Mouse (Mus musculus) hindbrain, embryonic 15.5 days (tissue): Measurements from ENCODE around the gene Gm44805. TPM values are rescaled to one million over a fixed set of nuclear protein-coding genes. Genes with fewer than 3 reads are reported as not detected.

ENCODE experiments used
- ATAC-seq: fragments of 200-750 bp; cut with Nextera tagmentation; 2 replicates; pipeline ENCODE4 v1.8.0; 2017; ENCODE audit warnings: low read depth, moderate number of reproducible peaks, moderate TSS enrichment; ENCODE audit not compliant: low FRiP score
- H3K27ac ChIP-seq: fragments of 300-500 bp; sonication (generic); replicated peaks from 2 replicates; pipeline ENCODE4 v1.5.1; 2015; ENCODE audit warnings: mild to moderate bottlenecking, inconsistent platforms
- H3K27me3 ChIP-seq: fragments of 300-500 bp; sonication (generic); 2 replicates; pipeline ENCODE4 v1.6.1; 2015; ENCODE audit warnings: control low read depth, inconsistent platforms
- H3K36me3 ChIP-seq: fragments of 300-500 bp; sonication (generic); 2 replicates; pipeline ENCODE4 v1.6.1; 2015; ENCODE audit warnings: control low read depth, inconsistent platforms
- H3K4me1 ChIP-seq: fragments of 300-500 bp; sonication (generic); replicated peaks from 2 replicates; pipeline ENCODE4 v1.6.1; 2015; ENCODE audit warnings: control low read depth, inconsistent platforms
- H3K4me2 ChIP-seq: fragments of 300-500 bp; sonication (generic); 2 replicates; pipeline ENCODE4 v1.6.1; 2015; ENCODE audit warnings: moderate library complexity, mild to moderate bottlenecking, inconsistent platforms
- H3K4me3 ChIP-seq: fragments of 300-500 bp; sonication (generic); 2 replicates; pipeline ENCODE4 v1.5.1; 2015; ENCODE audit warnings: mild to moderate bottlenecking, inconsistent platforms
- H3K9ac ChIP-seq: fragments of 300-500 bp; sonication (generic); 2 replicates; pipeline ENCODE4 v1.6.1; 2015; ENCODE audit warnings: inconsistent platforms
- H3K9me3 ChIP-seq: fragments of 300-500 bp; sonication (generic); 2 replicates; pipeline ENCODE4 v1.6.1; 2016; ENCODE audit warnings: control low read depth, inconsistent platforms
- WGBS: fragments of 180-500 bp; shearing (Covaris S2); methylation state at CpG from one replicate; pipeline ENCODE4 v1.1.7; 2015; 5-methylcytosine and 5-hydroxymethylcytosine counted together
- polyA plus RNA-seq: library from polyadenylated mRNA; unstranded; fragments of >200 nt; fragmentation: Nextera tagmentation; extraction: Ambion mirVana; gene quantifications from 2 replicates; pipeline ENCODE4 v1.2.1, GENCODE M21; 2015

Gm44805 gene
- polyA plus RNA-seq, 1 experiment from 2014 or later = not detected

DNA sequence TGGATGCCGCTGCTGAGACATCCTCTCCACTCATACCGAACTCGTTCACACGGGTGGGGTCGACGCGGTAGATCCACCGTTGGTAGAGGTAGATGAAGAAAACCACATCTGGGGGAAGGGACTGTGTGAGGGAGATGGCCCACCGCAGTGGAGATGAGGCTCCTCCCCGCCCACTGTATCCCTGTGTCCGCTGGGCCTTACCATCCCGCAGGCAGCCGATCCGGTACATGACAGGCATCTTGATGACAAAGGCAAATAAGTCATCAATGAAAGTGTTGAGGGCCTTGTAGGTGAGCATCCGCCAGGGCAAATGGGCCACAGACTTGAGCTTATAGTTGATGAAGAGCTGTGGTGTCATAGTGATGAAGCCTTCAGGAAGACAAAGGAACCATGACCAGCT is 47.4 kb downstream of the Gm44805 start:
- Histone ChIP-seq H3K4me2 (no peak overlapping the region), H3K27ac (no peak overlapping the region), H3K4me3 (no peak overlapping the region), H3K9me3 (no peaks in the 10 kb centered on the region), H3K27me3 (no peaks in the 10 kb centered on the region), H3K4me1 (peaks cover 6% of the 10 kb centered on the region; the same call in 1 of the 2 replicates), H3K36me3 (peaks cover 60% of the 10 kb centered on the region), H3K9ac (no peak overlapping the region)
- no peak for ATAC-seq
- 94% methylated on average over 15 of the region's 15 CpGs for WGBS

DNA sequence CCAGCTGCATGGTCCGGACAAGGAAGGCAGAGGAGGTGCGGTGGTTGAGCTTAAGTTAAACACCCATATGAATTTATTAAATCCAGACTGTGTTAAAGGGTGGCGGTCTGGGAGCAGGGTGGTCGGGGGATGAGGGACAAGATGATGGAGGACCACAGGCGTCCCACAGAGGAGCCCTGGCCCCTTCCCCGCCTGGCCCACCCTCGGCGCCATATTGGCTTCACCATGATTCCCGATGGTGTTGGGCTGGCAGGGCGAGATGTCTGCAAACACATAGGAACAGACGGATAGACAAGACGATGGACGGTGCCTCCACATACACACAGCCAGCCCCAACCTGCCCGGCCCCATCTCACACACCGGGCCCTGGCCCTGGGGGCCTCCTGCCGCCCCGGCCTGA is 48.0 kb downstream of the Gm44805 start:
- H3K4me2 ChIP-seq = no peak overlapping the region
- H3K36me3 ChIP-seq = peaks cover 53% of the 10 kb centered on the region
- H3K27me3 ChIP-seq = no peaks in the 10 kb centered on the region
- H3K9me3 ChIP-seq = no peaks in the 10 kb centered on the region
- H3K27ac ChIP-seq = no peak overlapping the region
- no peak overlapping the region for H3K4me3 ChIP-seq
- H3K4me1 ChIP-seq = peaks cover 7% of the 10 kb centered on the region
- 94% methylated on average over 17 of the region's 17 CpGs for WGBS
- no peak overlapping the region for H3K9ac ChIP-seq
- ATAC-seq = no peak

DNA sequence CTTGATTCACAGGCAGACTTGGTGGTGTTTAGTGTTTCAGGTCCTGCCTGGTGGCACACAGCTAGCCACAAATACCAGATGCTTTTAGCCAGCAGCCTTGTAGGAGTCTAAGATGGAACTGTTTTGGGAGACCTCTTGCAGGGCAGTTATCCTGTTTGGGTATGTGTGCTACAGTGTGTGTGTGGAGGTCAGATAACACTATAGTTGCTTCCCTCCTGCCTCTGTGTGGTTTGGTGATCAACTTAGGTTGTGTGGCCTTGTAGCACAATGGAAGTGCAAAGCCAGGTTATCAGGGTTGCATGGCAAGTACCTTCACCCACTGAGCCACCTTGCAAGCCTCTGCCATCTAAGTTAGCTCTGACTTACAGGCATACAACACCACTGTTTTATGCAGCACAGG is 48.5 kb downstream of the Gm44805 start:
- Histone ChIP-seq H3K27ac (no peak overlapping the region), H3K9me3 (no peaks in the 10 kb centered on the region), H3K4me1 (peaks cover 12% of the 10 kb centered on the region), H3K4me2 (no peak overlapping the region), H3K27me3 (no peaks in the 10 kb centered on the region), H3K4me3 (no peak overlapping the region), H3K36me3 (peaks cover 48% of the 10 kb centered on the region), H3K9ac (no peak overlapping the region)
- ATAC-seq = no peak

DNA sequence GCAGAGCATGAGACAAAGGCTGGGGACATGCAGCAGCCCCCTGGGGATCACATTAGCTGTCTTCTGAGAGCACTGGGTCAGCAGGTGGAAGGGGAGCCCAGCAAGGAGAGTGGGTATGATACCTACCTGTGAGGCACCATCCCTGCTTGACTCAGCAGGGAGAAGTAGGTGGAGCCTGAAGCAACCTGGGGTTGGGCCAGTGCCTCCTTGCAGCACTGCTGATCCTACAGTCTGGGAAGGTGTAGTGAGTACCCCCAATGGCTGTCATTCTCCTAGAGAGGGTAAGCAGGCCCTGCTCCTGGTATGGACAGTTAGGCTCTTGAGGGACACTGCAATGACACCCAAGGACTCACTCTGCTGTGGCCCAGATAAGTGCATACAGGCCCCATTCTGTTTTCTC is 48.9 kb downstream of the Gm44805 start:
- Histone ChIP-seq H3K27ac (no peak overlapping the region), H3K36me3 (peaks cover 44% of the 10 kb centered on the region), H3K4me3 (no peak overlapping the region), H3K9me3 (no peaks in the 10 kb centered on the region), H3K4me1 (peaks cover 13% of the 10 kb centered on the region), H3K9ac (no peak overlapping the region), H3K27me3 (no peaks in the 10 kb centered on the region), H3K4me2 (no peak overlapping the region)
- no peak for ATAC-seq

DNA sequence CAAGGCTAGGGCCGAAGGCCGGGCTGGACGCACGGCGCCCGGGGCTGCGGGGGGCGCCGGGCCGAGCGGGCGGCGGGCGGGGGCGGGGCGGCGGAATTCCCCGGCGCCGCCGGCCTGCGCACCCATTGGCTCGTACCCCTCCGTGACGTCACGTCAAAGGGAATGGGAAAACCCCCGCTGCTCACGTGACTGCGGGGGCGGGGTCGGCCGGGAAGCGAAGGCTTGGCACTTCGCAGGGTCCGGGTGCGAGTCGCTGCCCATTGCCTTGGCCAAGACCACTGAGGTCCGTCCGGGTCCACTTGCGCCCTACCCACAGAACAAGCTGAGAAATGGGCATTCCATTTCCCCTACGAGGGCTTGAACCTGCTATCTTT is 51.9 kb downstream of the Gm44805 start, which contains the start of gene Relb:
TSS of gene Relb (minus strand) at position 78 of the 374 bp plus-strand sequence.
- H3K9me3 ChIP-seq = no peaks in the 10 kb centered on the region
- H3K36me3 ChIP-seq = peaks cover 15% of the 10 kb centered on the region
- WGBS = under 1% methylated on average over 40 of the region's 41 CpGs
- H3K4me3 ChIP-seq = peak within 1 kb of the TSS; percentile 58
- peak within 1 kb of the TSS; percentile 41 for H3K9ac ChIP-seq
- H3K27me3 ChIP-seq = no peaks in the 10 kb centered on the region
- ATAC-seq = peak; percentile 76
- peak within 1 kb of the TSS; percentile 71 for H3K27ac ChIP-seq
- H3K4me1 ChIP-seq = peaks cover 13% of the 10 kb centered on the region
- H3K4me2 ChIP-seq = peak within 1 kb of the TSS; percentile 85

DNA sequence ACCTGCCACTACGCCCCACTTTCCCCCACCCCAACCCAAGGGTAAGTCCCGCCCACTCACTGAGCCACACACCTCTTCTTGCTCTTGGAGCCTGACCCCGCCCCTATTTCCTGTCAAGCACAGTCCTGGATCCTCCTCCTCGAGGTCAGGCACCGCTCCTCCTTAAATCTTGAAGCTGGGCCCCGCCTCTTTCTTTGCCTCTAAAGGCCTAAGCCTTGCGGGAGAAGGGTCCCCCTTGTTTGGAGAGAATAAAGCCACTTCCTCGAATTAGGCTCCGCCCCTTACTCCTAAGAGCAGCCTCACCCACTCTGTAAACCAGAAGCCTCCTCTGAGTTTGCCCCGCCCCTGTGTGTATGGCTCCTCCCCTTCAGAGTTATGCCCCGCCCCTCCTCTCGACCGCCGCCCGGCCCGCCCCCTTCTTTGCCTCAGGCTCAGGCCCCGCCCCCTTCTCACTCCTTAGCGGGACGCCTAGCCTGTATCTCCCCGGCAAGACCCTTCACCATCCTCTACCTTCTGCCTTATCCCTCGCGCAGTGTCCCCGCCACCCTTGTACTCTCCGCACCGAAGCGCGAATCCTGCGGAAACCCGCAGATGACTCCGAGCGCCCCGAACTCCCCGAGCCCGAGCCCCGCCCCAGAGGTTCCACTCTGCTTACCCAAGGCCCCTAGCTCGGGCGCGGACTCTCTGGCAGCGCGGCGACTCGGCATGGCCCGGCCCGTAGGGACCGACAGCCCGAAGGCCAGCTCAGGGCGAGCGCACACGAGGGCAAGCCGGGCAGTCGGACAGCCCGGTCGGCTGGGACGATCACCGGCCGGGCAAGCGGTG is 52.5 kb downstream of the Gm44805 start:
- H3K9me3 ChIP-seq = no peaks in the 10 kb centered on the region
- H3K9ac ChIP-seq = peak overlapping the region; percentile 41
- peaks cover 13% of the 10 kb centered on the region for H3K4me1 ChIP-seq
- peaks cover 9% of the 10 kb centered on the region for H3K36me3 ChIP-seq
- under 1% methylated on average over 57 of the region's 57 CpGs for WGBS
- peak; percentile 88 for ATAC-seq
- H3K27me3 ChIP-seq = no peaks in the 10 kb centered on the region
- peak overlapping the region; percentile 58 for H3K4me3 ChIP-seq
- H3K27ac ChIP-seq = peak overlapping the region; percentile 71
- H3K4me2 ChIP-seq = peak overlapping the region; percentile 85

DNA sequence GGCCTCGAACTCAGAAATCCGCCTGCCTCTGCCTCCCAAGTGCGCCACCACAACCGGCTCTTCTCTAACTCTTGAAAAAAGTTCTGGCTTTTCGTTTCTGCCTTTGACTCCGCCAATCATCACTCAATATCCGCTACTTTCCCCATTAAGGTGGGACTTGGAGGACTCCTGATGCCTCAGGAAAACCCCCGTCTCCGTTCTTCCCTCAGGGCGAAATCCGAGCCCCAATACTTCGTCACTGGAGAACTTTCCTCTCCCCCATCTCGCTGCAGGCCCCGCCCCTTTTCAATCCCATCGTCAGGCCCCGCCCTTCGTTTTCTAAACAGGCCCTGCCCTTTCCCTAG is 53.1 kb downstream of the Gm44805 start:
- WGBS = 17% methylated on average over 17 of the region's 17 CpGs
- H3K4me2 ChIP-seq = peak overlapping the region; percentile 85
- peak overlapping the region; percentile 58 for H3K4me3 ChIP-seq
- no peaks in the 10 kb centered on the region for H3K27me3 ChIP-seq
- no peak for ATAC-seq
- peak overlapping the region; percentile 57; the same call in 1 of the 2 replicates for H3K27ac ChIP-seq
- peaks cover 13% of the 10 kb centered on the region for H3K4me1 ChIP-seq
- peak overlapping the region; percentile 41; the same call in 1 of the 2 replicates for H3K9ac ChIP-seq
- peaks cover 5% of the 10 kb centered on the region; the same call in 1 of the 2 replicates for H3K36me3 ChIP-seq
- no peaks in the 10 kb centered on the region for H3K9me3 ChIP-seq

DNA sequence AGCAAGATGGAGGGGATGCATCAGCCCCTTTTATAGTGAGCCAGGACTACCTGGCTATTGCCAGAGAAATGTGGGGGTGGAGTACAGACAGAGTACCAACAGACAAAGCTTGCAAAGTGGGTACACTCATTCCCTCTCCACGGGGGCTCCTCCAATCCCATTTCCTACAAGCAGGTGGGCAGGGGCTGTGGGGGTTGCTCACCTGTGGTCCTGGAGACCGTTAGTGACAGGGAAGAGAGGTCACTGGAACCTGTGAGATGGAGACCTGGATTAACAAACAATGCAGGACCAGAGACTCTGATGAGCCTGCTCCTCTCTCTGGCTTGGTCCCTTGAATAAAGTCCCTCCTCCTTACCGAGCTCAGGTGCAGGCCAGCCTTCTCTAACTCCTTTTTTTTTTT is 53.5 kb downstream of the Gm44805 start:
- H3K9ac ChIP-seq = no peak overlapping the region
- H3K4me1 ChIP-seq = peaks cover 13% of the 10 kb centered on the region
- no peak for ATAC-seq
- H3K27ac ChIP-seq = no peak overlapping the region
- H3K27me3 ChIP-seq = no peaks in the 10 kb centered on the region
- peaks cover under 1% of the 10 kb centered on the region; the same call in 1 of the 2 replicates for H3K36me3 ChIP-seq
- WGBS = 62% methylated on average over 3 of the region's 3 CpGs
- peak overlapping the region; percentile 85 for H3K4me2 ChIP-seq
- no peaks in the 10 kb centered on the region for H3K9me3 ChIP-seq
- peak overlapping the region; percentile 58; the same call in 1 of the 2 replicates for H3K4me3 ChIP-seq

DNA sequence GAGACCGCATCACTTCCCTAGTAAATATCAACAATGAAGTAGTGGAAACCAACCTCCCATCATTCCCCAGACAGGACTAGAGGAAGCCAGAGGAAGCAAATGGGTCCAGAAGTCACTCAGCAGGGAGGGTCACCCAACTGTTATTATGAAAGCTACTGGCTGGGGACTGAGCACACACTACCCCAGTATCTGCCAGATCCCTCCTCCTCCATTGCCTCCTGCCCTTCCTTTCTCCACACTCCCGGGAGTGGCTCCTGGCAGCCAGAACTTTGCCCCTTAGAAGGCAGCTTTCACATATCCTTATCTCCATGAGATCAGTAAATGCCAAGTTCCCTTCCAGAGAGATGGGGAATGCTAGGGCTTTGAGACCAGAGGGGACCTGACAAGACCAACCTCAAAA is 57.8 kb downstream of the Gm44805 start:
- Histone ChIP-seq H3K9me3 (no peaks in the 10 kb centered on the region), H3K4me1 (peaks cover 13% of the 10 kb centered on the region), H3K27me3 (no peaks in the 10 kb centered on the region), H3K4me2 (no peak overlapping the region), H3K27ac (no peak overlapping the region), H3K4me3 (no peak overlapping the region), H3K9ac (no peak overlapping the region), H3K36me3 (no peaks in the 10 kb centered on the region)
- ATAC-seq = no peak
- 83% methylated on average over 2 of the region's 2 CpGs for WGBS

DNA sequence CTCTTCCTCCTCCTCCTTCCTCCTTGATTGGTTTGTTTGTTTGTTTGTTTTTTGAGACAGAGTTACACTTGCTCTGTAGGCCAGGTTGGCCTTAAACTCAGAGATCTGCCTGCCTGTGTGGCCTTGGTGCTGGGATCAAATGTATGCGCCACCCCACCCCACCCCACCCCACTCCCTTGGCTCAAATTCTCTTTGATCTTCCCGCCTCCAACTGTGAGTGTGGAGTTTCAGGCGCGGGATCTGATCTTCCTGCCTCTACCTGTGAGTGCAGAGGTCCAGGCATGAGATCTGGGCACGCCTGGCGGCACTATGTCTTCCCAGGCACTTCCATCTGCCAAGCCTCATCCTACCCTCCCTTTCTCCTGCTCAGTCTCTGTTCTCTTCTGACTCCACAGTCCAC is 59.0 kb downstream of the Gm44805 start:
- Histone ChIP-seq H3K4me2 (no peak overlapping the region), H3K27me3 (no peaks in the 10 kb centered on the region), H3K36me3 (no peaks in the 10 kb centered on the region), H3K27ac (no peak overlapping the region), H3K4me3 (no peak overlapping the region), H3K4me1 (peaks cover 6% of the 10 kb centered on the region), H3K9ac (no peak overlapping the region), H3K9me3 (no peaks in the 10 kb centered on the region)
- ATAC-seq = no peak
- WGBS = 44% methylated on average over 6 of the region's 6 CpGs
